In the genomic region with DNA sequence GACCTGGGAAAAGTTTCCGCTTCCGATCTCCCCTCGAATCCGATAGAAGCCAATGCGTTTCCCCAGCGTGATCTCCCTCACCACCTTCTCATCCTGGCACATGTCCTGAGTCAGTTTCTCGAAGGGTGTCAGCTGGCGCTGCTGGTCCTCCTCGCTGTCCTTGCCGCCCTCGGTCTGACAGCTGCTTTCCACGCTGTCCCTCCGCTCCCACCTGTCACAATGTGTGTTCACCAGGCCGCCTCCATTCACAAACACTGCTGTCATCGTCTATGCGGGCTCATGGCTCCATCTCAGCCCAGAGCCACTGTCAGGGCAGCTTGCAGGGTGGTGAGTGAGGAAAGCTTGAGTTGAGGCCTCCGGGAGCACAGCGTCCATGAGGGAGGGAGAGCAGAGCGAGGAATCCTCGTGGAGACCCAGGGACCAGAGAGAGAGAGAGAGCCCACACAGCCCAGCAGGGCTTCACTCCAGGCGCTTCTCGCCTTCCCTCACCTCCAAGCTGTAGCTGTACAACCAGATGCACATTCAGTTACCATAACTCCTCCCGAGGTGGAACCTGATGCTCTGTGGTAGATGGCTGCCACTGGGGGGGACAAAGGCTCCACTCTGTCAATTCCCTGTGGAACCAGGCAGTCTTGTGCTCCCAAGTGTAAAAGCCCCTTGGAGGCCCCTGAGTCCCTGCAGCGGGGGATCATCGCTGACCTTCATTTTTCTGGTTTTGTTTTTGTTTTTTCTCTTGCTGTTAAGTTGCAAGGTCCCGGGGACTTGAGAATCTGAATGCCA, we compare ENCODE assay signal across 10 mouse cellular contexts. TPM values are rescaled to one million over a fixed set of nuclear protein-coding genes. Genes with fewer than 3 reads are reported as not detected.
DNase-seq lines count a peak whose midpoint lies in the region; ATAC-seq and TF ChIP-seq lines count a peak whose summit lies in the region.
"Had no signal": no experiment of that assay in that cellular context is flagged by ENCODE, and none has a peak within 500 bp of the region (broad histone marks: within the 10 kb centered on the region; RNA-seq: fewer than 3 reads in every experiment).

No protein-coding gene starts in this region.

- peak overlapping the region; percentile 55 for H3K4me2 ChIP-seq in heart, embryonic 12.5 days
- peak overlapping the region; percentile 23; the same call in 1 of the 2 replicates for H3K4me2 ChIP-seq in lung, embryonic 14.5 days
- no peak overlapping the region for H3K4me2 ChIP-seq in embryonic facial prominence, embryonic 15.5 days (replicated peaks)
- no peak overlapping the region for H3K4me2 ChIP-seq in hindbrain, postnatal 0 days (ENCODE audit: low read depth, low read length)
- no peak overlapping the region for H3K4me2 ChIP-seq in intestine, embryonic 15.5 days (replicated peaks)

- no peak for DNase-seq in heart, adult 9 months (ENCODE audit: low spot score in 2 of 2)
- DNase-seq in lung, embryonic 14.5 days, result peak; percentile 32
- DNase-seq in lung, postnatal 10 days, result no peak
- DNase-seq in hindbrain, postnatal 0 days (ENCODE audit: low spot score), result peak; percentile 22
- DNase-seq: heart, postnatal 10 days; kidney, postnatal 36 days; lung, postnatal 14 days had no signal

- TF ChIP-seq CTCF in lung, embryonic 14.5 days (IDR thresholded peaks at IDR 0.05; ENCODE audit: low read depth), result no peak
- TF ChIP-seq CTCF in hindbrain, postnatal 0 days (IDR thresholded peaks at IDR 0.05; ENCODE audit: low read depth), result no peak

- no peaks in the 10 kb centered on the region for H3K27me3 ChIP-seq in heart, embryonic 12.5 days (replicated peaks)
- no peaks in the 10 kb centered on the region for H3K27me3 ChIP-seq in lung, embryonic 14.5 days (ENCODE audit: insufficient read depth, low read length)
- no peaks in the 10 kb centered on the region for H3K27me3 ChIP-seq in embryonic facial prominence, embryonic 15.5 days
- H3K27me3 ChIP-seq in hindbrain, postnatal 0 days (ENCODE audit: insufficient read depth, low read length), result no peaks in the 10 kb centered on the region
- H3K27me3 ChIP-seq in intestine, embryonic 15.5 days (replicated peaks), result no peaks in the 10 kb centered on the region

- 0 out of 2 replicates have a peak overlapping the region, but pooled peaks have one; percentile 5 for H3K4me3 ChIP-seq in heart, embryonic 12.5 days
- H3K4me3 ChIP-seq in lung, embryonic 14.5 days (ENCODE audit: low read depth, low read length), result no peak overlapping the region
- H3K4me3 ChIP-seq in embryonic facial prominence, embryonic 15.5 days (replicated peaks), result no peak overlapping the region
- no peak overlapping the region for H3K4me3 ChIP-seq in hindbrain, postnatal 0 days (ENCODE audit: low read length)
- no peak overlapping the region for H3K4me3 ChIP-seq in intestine, embryonic 15.5 days (replicated peaks)

- ATAC-seq in heart, embryonic 12.5 days (ENCODE audit: insufficient number of reproducible peaks, low FRiP score), result no peak
- ATAC-seq in lung, embryonic 14.5 days (ENCODE audit: insufficient read depth), result peak; percentile 62; the same call in 1 of the 2 replicates
- ATAC-seq in embryonic facial prominence, embryonic 15.5 days (ENCODE audit: insufficient number of reproducible peaks, low FRiP score, low TSS enrichment, low read depth), result peak; percentile 65; the same call in 1 of the 2 replicates
- ATAC-seq in hindbrain, postnatal 0 days, result peak; percentile 51
- no peak for ATAC-seq in intestine, embryonic 15.5 days

- peaks cover 5% of the 10 kb centered on the region; the same call in 1 of the 2 replicates for H3K4me1 ChIP-seq in heart, embryonic 12.5 days (replicated peaks)
- H3K4me1 ChIP-seq in lung, embryonic 14.5 days (ENCODE audit: insufficient read depth), result no peaks in the 10 kb centered on the region
- no peaks in the 10 kb centered on the region for H3K4me1 ChIP-seq in embryonic facial prominence, embryonic 15.5 days
- H3K4me1 ChIP-seq in hindbrain, postnatal 0 days (ENCODE audit: insufficient read depth, low read length), result no peaks in the 10 kb centered on the region
- no peaks in the 10 kb centered on the region for H3K4me1 ChIP-seq in intestine, embryonic 15.5 days (replicated peaks)

- H3K36me3 ChIP-seq in heart, embryonic 12.5 days, result no peaks in the 10 kb centered on the region
- no peaks in the 10 kb centered on the region for H3K36me3 ChIP-seq in lung, embryonic 14.5 days (ENCODE audit: insufficient read depth)
- no peaks in the 10 kb centered on the region for H3K36me3 ChIP-seq in embryonic facial prominence, embryonic 15.5 days
- no peaks in the 10 kb centered on the region for H3K36me3 ChIP-seq in hindbrain, postnatal 0 days (ENCODE audit: insufficient read depth, low read length)
- no peaks in the 10 kb centered on the region for H3K36me3 ChIP-seq in intestine, embryonic 15.5 days

- no peaks in the 10 kb centered on the region for H3K9me3 ChIP-seq in heart, embryonic 12.5 days (replicated peaks)
- no peaks in the 10 kb centered on the region for H3K9me3 ChIP-seq in lung, embryonic 14.5 days (ENCODE audit: low read depth, low read length)
- no peaks in the 10 kb centered on the region for H3K9me3 ChIP-seq in embryonic facial prominence, embryonic 15.5 days (replicated peaks)
- no peaks in the 10 kb centered on the region for H3K9me3 ChIP-seq in hindbrain, postnatal 0 days (ENCODE audit: low read length)
- H3K9me3 ChIP-seq in intestine, embryonic 15.5 days, result no peaks in the 10 kb centered on the region

- peak overlapping the region; percentile 41; the same call in 1 of the 2 replicates for H3K9ac ChIP-seq in heart, embryonic 12.5 days
- no peak overlapping the region for H3K9ac ChIP-seq in lung, embryonic 14.5 days
- no peak overlapping the region for H3K9ac ChIP-seq in embryonic facial prominence, embryonic 15.5 days
- no peak overlapping the region for H3K9ac ChIP-seq in hindbrain, postnatal 0 days (replicated peaks; ENCODE audit: low read length)
- H3K9ac ChIP-seq in intestine, embryonic 15.5 days, result no peak overlapping the region

- no peak overlapping the region for H3K27ac ChIP-seq in heart, embryonic 12.5 days (ENCODE audit: poor library complexity, severe bottlenecking)
- H3K27ac ChIP-seq in lung, embryonic 14.5 days (ENCODE audit: low read depth), result no peak overlapping the region
- no peak overlapping the region for H3K27ac ChIP-seq in embryonic facial prominence, embryonic 15.5 days (replicated peaks)
- no peak overlapping the region for H3K27ac ChIP-seq in hindbrain, postnatal 0 days
- H3K27ac ChIP-seq in intestine, embryonic 15.5 days, result no peak overlapping the region

- WGBS in heart, embryonic 12.5 days, result 54% methylated on average over 26 of the region's 26 CpGs
- WGBS in lung, embryonic 14.5 days, result 42% methylated on average over 26 of the region's 26 CpGs
- WGBS in embryonic facial prominence, embryonic 15.5 days, result 67% methylated on average over 26 of the region's 26 CpGs
- WGBS in hindbrain, postnatal 0 days, result 54% methylated on average over 26 of the region's 26 CpGs
- WGBS in intestine, embryonic 15.5 days, result 72% methylated on average over 26 of the region's 26 CpGs

RNA-seq across cellular contexts. Expression of a gene that starts 27.9 kb away (rescaled TPM):
- polyA plus RNA-seq in heart, embryonic 12.5 days (2016; fragmentation: Nextera tagmentation; extraction: Ambion mirVana), result 0.47 and 0.85 TPM in 2 replicates
- polyA plus RNA-seq in lung, embryonic 14.5 days (2014; fragmentation: Nextera tagmentation; extraction: Ambion mirVana), result 0.91 and 0.93 TPM in 2 replicates
- 1.7 and 1.8 TPM in 2 replicates for polyA plus RNA-seq in embryonic facial prominence, embryonic 15.5 days (2015; fragmentation: Nextera tagmentation; extraction: Ambion mirVana)
- 9.8 and 10.3 TPM in 2 replicates for total RNA-seq in hindbrain, postnatal 0 days (2014; rRNA removed)
- polyA plus RNA-seq in hindbrain, postnatal 0 days (2015; fragmentation: Nextera tagmentation; extraction: Ambion mirVana), result 7.4 and 8.0 TPM in 2 replicates
- polyA plus RNA-seq in intestine, embryonic 15.5 days (2015; fragmentation: Nextera tagmentation; extraction: Ambion mirVana), result 0.54 and 0.63 TPM in 2 replicates

RNA-seq across cellular contexts. Expression of a gene that starts 37.6 kb away (rescaled TPM):
- polyA plus RNA-seq in heart, embryonic 12.5 days (2016; fragmentation: Nextera tagmentation; extraction: Ambion mirVana), result 108 and 111 TPM in 2 replicates
- polyA plus RNA-seq in lung, embryonic 14.5 days (2014; fragmentation: Nextera tagmentation; extraction: Ambion mirVana), result 126 and 142 TPM in 2 replicates
- polyA plus RNA-seq in embryonic facial prominence, embryonic 15.5 days (2015; fragmentation: Nextera tagmentation; extraction: Ambion mirVana), result 119 and 128 TPM in 2 replicates
- total RNA-seq in hindbrain, postnatal 0 days (2014; rRNA removed), result 230 and 254 TPM in 2 replicates
- polyA plus RNA-seq in hindbrain, postnatal 0 days (2015; fragmentation: Nextera tagmentation; extraction: Ambion mirVana), result 376 and 384 TPM in 2 replicates
- polyA plus RNA-seq in intestine, embryonic 15.5 days (2015; fragmentation: Nextera tagmentation; extraction: Ambion mirVana), result 235 and 254 TPM in 2 replicates

Comparison
In these comparisons a context has a peak if more than half of its experiments do, and no peak if none do; other contexts are left out.
1. DNase-seq: peak in lung, embryonic 14.5 days (single experiment) and hindbrain, postnatal 0 days (single experiment); none in heart, adult 9 months (0 of 2) and lung, postnatal 10 days (single experiment).
2. ATAC-seq: peak in lung, embryonic 14.5 days (single experiment), embryonic facial prominence, embryonic 15.5 days (single experiment) and hindbrain, postnatal 0 days (single experiment); none in heart, embryonic 12.5 days (single experiment) and intestine, embryonic 15.5 days (single experiment).
3. H3K4me2 ChIP-seq: peak in heart, embryonic 12.5 days (single experiment) and lung, embryonic 14.5 days (single experiment); none in embryonic facial prominence, embryonic 15.5 days (single experiment), hindbrain, postnatal 0 days (single experiment) and intestine, embryonic 15.5 days (single experiment).